Mouse (Mus musculus) CH12.LX (cell line): ENCODE data around the gene Mrpl52.

Experiments
- CTCF ChIP-seq, 2 experiments: IDR thresholded peaks in 1 of 2; conservative IDR thresholded peaks in 1 of 2; 2 replicates each; pipeline ENCODE4 v1.5.1; 2011 to 2012; ENCODE audit warnings: low read depth in 2 of 2, low read length in 2 of 2, improper control_type of control experiment in 1 of 2, inconsistent platforms in 1 of 2, mild to moderate bottlenecking in 1 of 2, moderate library complexity in 1 of 2
- E2F4 ChIP-seq: IDR thresholded peaks from 2 replicates; pipeline ENCODE4 v1.6.1; 2011; ENCODE audit warnings: low read depth, low read length, improper control_type of control experiment; ENCODE audit not compliant: insufficient replicate concordance
- EP300 ChIP-seq: IDR thresholded peaks from 2 replicates; pipeline ENCODE4 v1.6.1; 2011; ENCODE audit warnings: low read length, improper control_type of control experiment
- POLR2A ChIP-seq: IDR thresholded peaks from 2 replicates; pipeline ENCODE4 v1.6.1; 2011; ENCODE audit warnings: low read depth, mild to moderate bottlenecking, improper control_type of control experiment, low read length
- POLR2AphosphoS2 ChIP-seq: IDR thresholded peaks from 2 replicates; pipeline ENCODE4 v1.6.1; 2011; ENCODE audit warnings: low read depth, low read length, improper control_type of control experiment
- USF1 ChIP-seq: IDR thresholded peaks from 2 replicates; pipeline ENCODE4 v1.6.1; 2014; ENCODE audit warnings: low read depth, mild to moderate bottlenecking, inconsistent platforms, low read length, improper control_type of control experiment

GRCm38 (mm10) chr14:54462146-54462545, 35.4 kb downstream of the Mrpl52 start:
- TF ChIP-seq POLR2A = no peak
- no peak for TF ChIP-seq E2F4
- no peak for TF ChIP-seq EP300
- no peak for TF ChIP-seq USF1
- TF ChIP-seq POLR2AphosphoS2 = no peak
- no peak for TF ChIP-seq CTCF (conservative IDR thresholded peaks at IDR 0.05 in 1 of 2, IDR thresholded peaks at IDR 0.05 in 1 of 2; ENCODE audit: low read depth in 2 of 2, low read length in 2 of 2)
